Mouse (Mus musculus) cerebellum, adult 2 months (tissue): ENCODE data around the gene Krt71. TPM values are rescaled to one million over a fixed set of nuclear protein-coding genes. Genes with fewer than 3 reads are reported as not detected.
"Not testable (repeated sequence)": the region's sequence is repeated elsewhere in the genome, so short reads cannot be mapped to it uniquely, and the experiment has no call there.

Experiments
- DNase-seq, 2 experiments: peaks; one replicate each; pipeline ENCODE4 v3.0.0; 2021
- H3K27ac ChIP-seq: fragments of 200-500 bp; 2 replicates; pipeline ENCODE4 v1.5.1; 2012; ENCODE audit warnings: low read length, control low read depth, inconsistent platforms; ENCODE audit not compliant: insufficient read depth
- H3K27me3 ChIP-seq: fragments of 200-500 bp; 2 replicates; pipeline ENCODE4 v1.6.1; 2012; ENCODE audit warnings: inconsistent platforms, mild to moderate bottlenecking, low read length, moderate library complexity; ENCODE audit not compliant: control insufficient read depth, insufficient read depth
- H3K4me1 ChIP-seq: fragments of 200-500 bp; 2 replicates; pipeline ENCODE4 v1.6.1; 2011; ENCODE audit warnings: low read length; ENCODE audit not compliant: control insufficient read depth, insufficient read depth
- H3K4me3 ChIP-seq: fragments of 200-500 bp; replicated peaks from 2 replicates; pipeline ENCODE3; 2011; ENCODE audit warnings: mild to moderate bottlenecking, low read depth, low read length, control low read depth; ENCODE audit not compliant: insufficient read depth
- CTCF ChIP-seq: fragments of 200-500 bp; IDR thresholded peaks from 2 replicates; pipeline ENCODE4 v1.5.1; 2011; ENCODE audit warnings: low read depth, mild to moderate bottlenecking, control low read depth, low read length, moderate library complexity, borderline replicate concordance; ENCODE audit not compliant: insufficient read depth
- POLR2A ChIP-seq: fragments of 200-500 bp; IDR thresholded peaks from 2 replicates; pipeline ENCODE4 v1.6.1; 2011; ENCODE audit warnings: low read length, control low read depth, borderline replicate concordance; ENCODE audit not compliant: insufficient read depth
- WGBS: fragments of 180-500 bp; shearing (Covaris S2); methylation state at CpG from one replicate; pipeline ENCODE4 v1.1.7; 2018; 5-methylcytosine and 5-hydroxymethylcytosine counted together
- polyA plus RNA-seq: library from polyadenylated mRNA; depleted of rRNA; stranded (reverse); fragments of >200 nt; gene quantifications from 2 replicates; pipeline ENCODE4 v1.2.3, GENCODE M21; 2012; rRNA removed

The Krt71 gene
- polyA plus RNA-seq, 1 experiment: 0.54 TPM

- Histone ChIP-seq H3K27me3 (no peaks in the 10 kb centered on the region), H3K4me1 (no peaks in the 10 kb centered on the region), H3K4me3 (no peak overlapping the region), H3K27ac (no peak overlapping the region)
- TF ChIP-seq CTCF (no peak), POLR2A (no peak)
- no peak for DNase-seq
- 27% methylated on average over 2 of the region's 2 CpGs for WGBS
Measured at GRCm38 (mm10) chr15:101702380-101702779, 40.5 kb downstream of the Krt71 start.

- no peak for DNase-seq
- no peak overlapping the region for H3K4me3 ChIP-seq
- H3K4me1 ChIP-seq: no peaks in the 10 kb centered on the region
- no peaks in the 10 kb centered on the region for H3K27me3 ChIP-seq
- WGBS: 73% methylated on average over 8 of the region's 8 CpGs
- TF ChIP-seq CTCF (no peak), POLR2A (no peak)
- no peak overlapping the region for H3K27ac ChIP-seq
Measured at GRCm38 (mm10) chr15:101699866-101700265, 43.0 kb downstream of the Krt71 start.

GRCm38 (mm10) chr15:101699192-101699591, 43.7 kb downstream of the Krt71 start:
- TF ChIP-seq POLR2A (no peak), CTCF (no peak)
- no peak for DNase-seq
- Histone ChIP-seq H3K4me3 (no peak overlapping the region), H3K27me3 (no peaks in the 10 kb centered on the region), H3K4me1 (no peaks in the 10 kb centered on the region), H3K27ac (no peak overlapping the region)
- 55% methylated on average over 3 of the region's 3 CpGs for WGBS

GRCm38 (mm10) chr15:101697326-101698188, 45.4 kb downstream of the Krt71 start:
- 47% methylated on average over 8 of the region's 8 CpGs for WGBS
- no peaks in the 10 kb centered on the region for H3K4me1 ChIP-seq
- no peak overlapping the region for H3K4me3 ChIP-seq
- H3K27ac ChIP-seq: no peak overlapping the region
- no peak for TF ChIP-seq CTCF
- no peak for TF ChIP-seq POLR2A
- no peaks in the 10 kb centered on the region for H3K27me3 ChIP-seq
- no peak for DNase-seq

GRCm38 (mm10) chr15:101694207-101694606, 48.7 kb downstream of the Krt71 start, which contains the start of gene Krt6a:
Gene Krt6a (minus strand): TSS chr15:101694307.
- TF ChIP-seq POLR2A: no peak
- no peak for TF ChIP-seq CTCF
- H3K4me1 ChIP-seq: no peaks in the 10 kb centered on the region
- no peaks in the 10 kb centered on the region for H3K27me3 ChIP-seq
- no peak within 1 kb of the TSS for H3K27ac ChIP-seq
- H3K4me3 ChIP-seq: no peak within 1 kb of the TSS
- no peak for DNase-seq
- 84% methylated on average over 5 of the region's 5 CpGs for WGBS

- not testable (repeated sequence) for H3K27me3 ChIP-seq, H3K4me3 ChIP-seq, DNase-seq, H3K4me1 ChIP-seq, H3K27ac ChIP-seq
- 78% methylated on average over 5 of the region's 5 CpGs for WGBS
Measured at GRCm38 (mm10) chr15:101690460-101690859, 52.4 kb downstream of the Krt71 start.

GRCm38 (mm10) chr15:101688161-101688560, 54.7 kb downstream of the Krt71 start:
- Histone ChIP-seq H3K27ac (no peak overlapping the region), H3K4me3 (no peak overlapping the region), H3K27me3 (no peaks in the 10 kb centered on the region), H3K4me1 (no peaks in the 10 kb centered on the region)
- TF ChIP-seq CTCF (no peak), POLR2A (no peak)
- DNase-seq: no peak
- 61% methylated on average over 2 of the region's 2 CpGs for WGBS

Other genes starting within 250 kb of the Krt71 start
- not detected in 2 replicates for gene Gm49425, start 225.8 kb downstream of the Krt71 start, polyA plus RNA-seq
- gene Krt84, start 210.3 kb downstream of the Krt71 start, polyA plus RNA-seq: not detected in 2 replicates
- gene Krt82, start 192.4 kb downstream of the Krt71 start, polyA plus RNA-seq: not detected in 2 replicates
- 0.03 and 0.08 TPM in 2 replicates for gene Krt90, start 180.2 kb downstream of the Krt71 start, polyA plus RNA-seq
- not detected in 2 replicates for gene Krt75, start 169.2 kb downstream of the Krt71 start, polyA plus RNA-seq
- gene Gm5414, start 114.9 kb downstream of the Krt71 start, polyA plus RNA-seq: not detected in 2 replicates
- not detected in 2 replicates for gene Gm5478, start 95.7 kb downstream of the Krt71 start, polyA plus RNA-seq
- not detected in 2 replicates for gene Krt6b, start 62.8 kb downstream of the Krt71 start, polyA plus RNA-seq
- gene Krt6a, start 48.8 kb downstream of the Krt71 start, polyA plus RNA-seq: not detected in 2 replicates
- gene Krt5, start 30.2 kb downstream of the Krt71 start, polyA plus RNA-seq: 0.08 TPM in 1 of 2 replicates, not detected in the other
- not detected in 2 replicates for gene Krt72, start 43.4 kb upstream of the Krt71 start, polyA plus RNA-seq
- 0.05 TPM in 1 of 2 replicates, not detected in the other for gene Krt73, start 59.2 kb upstream of the Krt71 start, polyA plus RNA-seq
- not detected in 2 replicates for gene Krt2, start 75.1 kb upstream of the Krt71 start, polyA plus RNA-seq
- 4.8 and 5.3 TPM in 2 replicates for gene Krt1, start 107.7 kb upstream of the Krt71 start, polyA plus RNA-seq
- gene Krt77, start 126.6 kb upstream of the Krt71 start, polyA plus RNA-seq: 0.26 and 0.49 TPM in 2 replicates
- 0.05 TPM in 1 of 2 replicates, not detected in the other for gene Krt76, start 149.8 kb upstream of the Krt71 start, polyA plus RNA-seq
- gene Krt4, start 181.6 kb upstream of the Krt71 start, polyA plus RNA-seq: 0.05 TPM in 1 of 2 replicates, not detected in the other
- gene Krt79, start 197.2 kb upstream of the Krt71 start, polyA plus RNA-seq: not detected in 2 replicates
- 0.03 TPM in 1 of 2 replicates, not detected in the other for gene Krt78, start 211.2 kb upstream of the Krt71 start, polyA plus RNA-seq